Mouse (Mus musculus) cerebellum, adult 2 months (tissue): ENCODE data around the gene Mrpl27.

Experiments used
- CTCF ChIP-seq: fragments of 200-500 bp; IDR thresholded peaks from 2 replicates; pipeline ENCODE4 v1.5.1; 2011; ENCODE audit warnings: low read depth, mild to moderate bottlenecking, control low read depth, low read length, moderate library complexity, borderline replicate concordance; ENCODE audit not compliant: insufficient read depth
- POLR2A ChIP-seq: fragments of 200-500 bp; IDR thresholded peaks from 2 replicates; pipeline ENCODE4 v1.6.1; 2011; ENCODE audit warnings: low read length, control low read depth, borderline replicate concordance; ENCODE audit not compliant: insufficient read depth

DNA sequence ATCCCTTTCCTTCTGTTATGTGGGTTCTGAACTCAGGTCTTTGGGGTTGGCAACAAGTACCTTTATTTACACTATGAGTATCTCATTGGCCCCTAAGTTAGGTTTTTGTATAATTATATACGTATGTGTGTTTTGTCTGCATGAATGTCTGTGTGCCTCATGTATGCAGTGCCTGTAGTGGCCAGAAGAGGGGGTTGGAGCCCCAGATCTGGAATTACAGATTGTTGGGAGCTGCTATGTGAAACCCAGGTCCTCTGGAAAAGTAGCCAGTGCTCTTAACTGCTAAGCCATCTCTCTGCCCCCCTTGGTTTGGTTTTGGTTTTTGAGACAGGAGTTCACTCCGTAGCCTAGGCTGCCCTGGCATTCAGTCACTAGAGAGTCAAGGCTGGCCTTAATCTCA, 43.6 kb downstream of the Mrpl27 start:
- TF ChIP-seq POLR2A: no peak
- no peak for TF ChIP-seq CTCF
